Mouse (Mus musculus) midbrain, embryonic 16.5 days (tissue): Measurements from ENCODE around the gene Uck1. TPM values are rescaled to one million over a fixed set of nuclear protein-coding genes. Genes with fewer than 3 reads are reported as not detected.

Experiments
- ATAC-seq: fragments of 200-750 bp; cut with Nextera tagmentation; 2 replicates; pipeline ENCODE4 v1.8.0; 2017; ENCODE audit warnings: moderate TSS enrichment
- H3K27ac ChIP-seq: fragments of 300-500 bp; sonication (generic); 2 replicates; pipeline ENCODE4 v1.5.1; 2014; ENCODE audit warnings: mild to moderate bottlenecking, low read length, mixed read lengths
- H3K27me3 ChIP-seq: fragments of 300-500 bp; sonication (generic); 2 replicates; pipeline ENCODE4 v1.6.1; 2014; ENCODE audit warnings: low read depth, low read length, mixed read lengths; ENCODE audit not compliant: control insufficient read depth, insufficient read depth
- H3K36me3 ChIP-seq: fragments of 300-500 bp; sonication (generic); 2 replicates; pipeline ENCODE4 v1.6.1; 2014; ENCODE audit warnings: mild to moderate bottlenecking, low read length, moderate library complexity, mixed read lengths; ENCODE audit not compliant: control insufficient read depth, insufficient read depth
- H3K4me1 ChIP-seq: fragments of 300-500 bp; sonication (generic); 2 replicates; pipeline ENCODE4 v1.6.1; 2014; ENCODE audit warnings: mild to moderate bottlenecking, low read length, mixed read lengths; ENCODE audit not compliant: control insufficient read depth, insufficient read depth
- H3K4me2 ChIP-seq: fragments of 300-500 bp; sonication (generic); 2 replicates; pipeline ENCODE4 v1.6.1; 2014; ENCODE audit warnings: mild to moderate bottlenecking, low read length, mixed read lengths
- H3K4me3 ChIP-seq: fragments of 300-500 bp; sonication (generic); 2 replicates; pipeline ENCODE4 v1.5.1; 2014; ENCODE audit warnings: low read depth, mild to moderate bottlenecking, low read length, moderate library complexity, mixed read lengths
- H3K9ac ChIP-seq: fragments of 300-500 bp; sonication (generic); 2 replicates; pipeline ENCODE4 v1.6.1; 2014; ENCODE audit warnings: low read depth, low read length, mixed read lengths
- H3K9me3 ChIP-seq: fragments of 300-500 bp; sonication (generic); replicated peaks from 2 replicates; pipeline ENCODE4 v1.6.1; 2014; ENCODE audit warnings: mild to moderate bottlenecking, low read length, mixed read lengths; ENCODE audit not compliant: control insufficient read depth, poor library complexity, severe bottlenecking
- WGBS: fragments of 180-500 bp; shearing (Covaris S2); extraction: QIAGEN DNeasy Blood & Tissue Kit; methylation state at CpG from one replicate; pipeline ENCODE4 v1.1.7; 2014; 5-methylcytosine and 5-hydroxymethylcytosine counted together
- polyA plus RNA-seq: library from polyadenylated mRNA; unstranded; fragments of >200 nt; fragmentation: Nextera tagmentation; extraction: Ambion mirVana; gene quantifications from 2 replicates; pipeline ENCODE4 v1.2.1, GENCODE M21; 2015

The Uck1 gene
- polyA plus RNA-seq, 1 experiment from 2014 or later: 107 TPM

GRCm38 (mm10) chr2:32217656-32218055 is 42.3 kb downstream of the Uck1 start:
- Histone ChIP-seq H3K9ac (no peak overlapping the region), H3K4me1 (no peaks in the 10 kb centered on the region), H3K9me3 (no peaks in the 10 kb centered on the region), H3K27ac (no peak overlapping the region), H3K4me2 (no peak overlapping the region), H3K4me3 (no peak overlapping the region), H3K27me3 (no peaks in the 10 kb centered on the region), H3K36me3 (peaks cover 91% of the 10 kb centered on the region)
- no peak for ATAC-seq
- WGBS: 77% methylated on average over 8 of the region's 8 CpGs

- Histone ChIP-seq H3K4me1 (no peaks in the 10 kb centered on the region), H3K4me2 (no peak overlapping the region), H3K36me3 (peaks cover 87% of the 10 kb centered on the region), H3K27me3 (no peaks in the 10 kb centered on the region), H3K9ac (no peak overlapping the region), H3K27ac (no peak overlapping the region), H3K4me3 (no peak overlapping the region), H3K9me3 (no peaks in the 10 kb centered on the region)
- ATAC-seq: no peak
- WGBS: 85% methylated on average over 10 of the region's 10 CpGs
These were observed 43.5 kb downstream of the Uck1 start for GRCm38 (mm10) chr2:32216506-32216905.

GRCm38 (mm10) chr2:32215576-32215975 is 44.4 kb downstream of the Uck1 start:
- Histone ChIP-seq H3K4me3 (no peak overlapping the region), H3K4me1 (no peaks in the 10 kb centered on the region), H3K27ac (no peak overlapping the region), H3K36me3 (peaks cover 84% of the 10 kb centered on the region), H3K4me2 (no peak overlapping the region), H3K9ac (no peak overlapping the region), H3K9me3 (no peaks in the 10 kb centered on the region), H3K27me3 (no peaks in the 10 kb centered on the region)
- no peak for ATAC-seq
- 89% methylated on average over 10 of the region's 10 CpGs for WGBS

- Histone ChIP-seq H3K4me1 (no peaks in the 10 kb centered on the region), H3K27me3 (no peaks in the 10 kb centered on the region), H3K9me3 (no peaks in the 10 kb centered on the region), H3K4me2 (no peak overlapping the region), H3K4me3 (no peak overlapping the region), H3K27ac (no peak overlapping the region), H3K36me3 (peaks cover 79% of the 10 kb centered on the region), H3K9ac (no peak overlapping the region)
- no peak for ATAC-seq
- WGBS: 71% methylated on average over 10 of the region's 10 CpGs
These were observed 47.0 kb downstream of the Uck1 start for GRCm38 (mm10) chr2:32213000-32213399.

GRCm38 (mm10) chr2:32211689-32212088 is 48.3 kb downstream of the Uck1 start:
- H3K36me3 ChIP-seq: peaks cover 80% of the 10 kb centered on the region
- no peaks in the 10 kb centered on the region for H3K4me1 ChIP-seq
- H3K9ac ChIP-seq: no peak overlapping the region
- no peak overlapping the region for H3K4me3 ChIP-seq
- no peak for ATAC-seq
- no peaks in the 10 kb centered on the region for H3K27me3 ChIP-seq
- 92% methylated on average over 8 of the region's 8 CpGs for WGBS
- no peak overlapping the region for H3K27ac ChIP-seq
- no peak overlapping the region for H3K4me2 ChIP-seq
- H3K9me3 ChIP-seq: no peaks in the 10 kb centered on the region

GRCm38 (mm10) chr2:32207682-32208081 is 52.3 kb downstream of the Uck1 start:
- no peaks in the 10 kb centered on the region for H3K9me3 ChIP-seq
- no peak overlapping the region for H3K4me3 ChIP-seq
- no peak overlapping the region for H3K27ac ChIP-seq
- ATAC-seq: no peak
- peaks cover 73% of the 10 kb centered on the region for H3K36me3 ChIP-seq
- no peaks in the 10 kb centered on the region for H3K4me1 ChIP-seq
- no peaks in the 10 kb centered on the region for H3K27me3 ChIP-seq
- WGBS: 93% methylated on average over 1 of the region's 1 CpGs
- H3K9ac ChIP-seq: no peak overlapping the region
- H3K4me2 ChIP-seq: no peak overlapping the region

Other genes with a start within 250 kb of the Uck1 start
- 0.41 and 0.45 TPM in 2 replicates for gene Fam78a, start 175.3 kb downstream of the Uck1 start, polyA plus RNA-seq
- 25.0 and 28.4 TPM in 2 replicates for gene Plpp7, start 164.6 kb downstream of the Uck1 start, polyA plus RNA-seq
- gene Prrc2b, start 109.1 kb downstream of the Uck1 start, polyA plus RNA-seq: 69.8 and 77.9 TPM in 2 replicates
- 36.4 and 36.5 TPM in 2 replicates for gene Pomt1, start 23.6 kb downstream of the Uck1 start, polyA plus RNA-seq
- gene Golga2, start 27.2 kb upstream of the Uck1 start, polyA plus RNA-seq: 31.8 and 35.7 TPM in 2 replicates
- 392 and 415 TPM in 2 replicates for gene Swi5, start 27.9 kb upstream of the Uck1 start, polyA plus RNA-seq
- gene Ciz1, start 92.2 kb upstream of the Uck1 start, polyA plus RNA-seq: 56.3 and 58.7 TPM in 2 replicates
- gene Dnm1, start 93.2 kb upstream of the Uck1 start, polyA plus RNA-seq: 55.1 and 66.3 TPM in 2 replicates
- gene 1110008P14Rik, start 121.8 kb upstream of the Uck1 start, polyA plus RNA-seq: 117 and 132 TPM in 2 replicates
- 0.86 and 1.2 TPM in 2 replicates for gene Lcn2, start 128.1 kb upstream of the Uck1 start, polyA plus RNA-seq
- gene Ptges2, start 135.7 kb upstream of the Uck1 start, polyA plus RNA-seq: 50.7 and 51.4 TPM in 2 replicates
- 5.3 and 5.5 TPM in 2 replicates for gene Naif1, start 190.3 kb upstream of the Uck1 start, polyA plus RNA-seq
- 55.1 and 60.1 TPM in 2 replicates for gene Slc25a25, start 191.3 kb upstream of the Uck1 start, polyA plus RNA-seq